Comparison of ENCODE assay signal across 9 mouse cellular contexts in the genomic region with DNA sequence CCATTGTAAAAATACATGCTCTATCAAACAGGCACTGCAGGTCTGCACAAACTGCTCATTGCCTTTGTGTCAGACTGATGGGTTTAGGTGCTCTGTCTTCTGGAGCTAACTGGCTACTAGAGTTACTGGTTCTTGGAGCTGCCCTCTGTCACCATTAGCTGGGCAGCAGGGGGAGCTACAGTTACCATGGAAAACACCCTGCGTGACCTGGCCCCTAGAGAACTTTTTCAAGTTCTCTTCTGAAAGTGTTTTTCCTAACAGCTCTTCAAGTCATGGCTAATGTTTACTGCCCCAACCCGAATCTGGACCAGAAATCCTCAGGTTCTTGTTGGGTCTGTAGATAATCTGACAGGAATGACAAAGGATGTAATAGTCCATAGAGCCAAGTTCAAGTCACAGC.
DNase-seq lines count a peak whose midpoint lies in the region; ATAC-seq lines count a peak whose summit lies in the region.
"Had no signal": no experiment of that assay in that cellular context is flagged by ENCODE, and none has a peak within 500 bp of the region (broad histone marks: within the 10 kb centered on the region; RNA-seq: fewer than 3 reads in every experiment).

No protein-coding gene starts in this region.

- no peaks in the 10 kb centered on the region for H3K36me3 ChIP-seq in midbrain, embryonic 11.5 days (ENCODE audit: control insufficient read depth, insufficient read depth, low read length)
- no peaks in the 10 kb centered on the region for H3K36me3 ChIP-seq in midbrain, embryonic 15.5 days (replicated peaks)
- H3K36me3 ChIP-seq in hindbrain, embryonic 14.5 days (replicated peaks; ENCODE audit: control insufficient read depth, insufficient read depth): no peaks in the 10 kb centered on the region
- H3K36me3 ChIP-seq in hindbrain, embryonic 16.5 days (ENCODE audit: control insufficient read depth, insufficient read depth, low read length): no peaks in the 10 kb centered on the region
- H3K36me3 ChIP-seq: limb, embryonic 13.5 days had no signal

- H3K27ac ChIP-seq in midbrain, embryonic 11.5 days (ENCODE audit: low read depth, low read length): no peak overlapping the region
- no peak overlapping the region for H3K27ac ChIP-seq in midbrain, embryonic 15.5 days
- H3K27ac ChIP-seq in hindbrain, embryonic 14.5 days: no peak overlapping the region
- no peak overlapping the region for H3K27ac ChIP-seq in hindbrain, embryonic 16.5 days (ENCODE audit: low read depth, low read length)
- H3K27ac ChIP-seq: limb, embryonic 13.5 days had no signal

- no peak overlapping the region for H3K4me3 ChIP-seq in midbrain, embryonic 11.5 days (ENCODE audit: low read depth, low read length)
- H3K4me3 ChIP-seq in midbrain, embryonic 15.5 days: no peak overlapping the region
- H3K4me3 ChIP-seq in hindbrain, embryonic 14.5 days (replicated peaks; ENCODE audit: low read length): no peak overlapping the region
- H3K4me3 ChIP-seq in hindbrain, embryonic 16.5 days (ENCODE audit: low read length): no peak overlapping the region
- H3K4me3 ChIP-seq: limb, embryonic 13.5 days had no signal

- no peak for ATAC-seq in midbrain, embryonic 11.5 days (ENCODE audit: low FRiP score)
- no peak for ATAC-seq in midbrain, embryonic 15.5 days (replicated peaks)
- ATAC-seq in hindbrain, embryonic 14.5 days (ENCODE audit: low FRiP score): no peak
- ATAC-seq in hindbrain, embryonic 16.5 days: no peak

- no peak overlapping the region for H3K4me2 ChIP-seq in midbrain, embryonic 11.5 days
- no peak overlapping the region for H3K4me2 ChIP-seq in midbrain, embryonic 15.5 days
- no peak overlapping the region for H3K4me2 ChIP-seq in hindbrain, embryonic 14.5 days (replicated peaks)
- H3K4me2 ChIP-seq in hindbrain, embryonic 16.5 days (ENCODE audit: low read length): no peak overlapping the region
- H3K4me2 ChIP-seq: limb, embryonic 13.5 days had no signal

- H3K4me1 ChIP-seq in midbrain, embryonic 11.5 days (ENCODE audit: control insufficient read depth, insufficient read depth, low read length): peaks cover 8% of the 10 kb centered on the region; the same call in 1 of the 2 replicates
- peaks cover 9% of the 10 kb centered on the region for H3K4me1 ChIP-seq in midbrain, embryonic 15.5 days
- H3K4me1 ChIP-seq in hindbrain, embryonic 14.5 days (replicated peaks; ENCODE audit: control insufficient read depth, insufficient read depth, low read length): no peaks in the 10 kb centered on the region
- no peaks in the 10 kb centered on the region for H3K4me1 ChIP-seq in hindbrain, embryonic 16.5 days (ENCODE audit: control insufficient read depth, insufficient read depth, low read depth, low read length)

- no peaks in the 10 kb centered on the region for H3K9me3 ChIP-seq in midbrain, embryonic 11.5 days (ENCODE audit: control insufficient read depth, low read length)
- no peaks in the 10 kb centered on the region for H3K9me3 ChIP-seq in midbrain, embryonic 15.5 days
- no peaks in the 10 kb centered on the region for H3K9me3 ChIP-seq in hindbrain, embryonic 14.5 days (ENCODE audit: control insufficient read depth, low read length)
- no peaks in the 10 kb centered on the region for H3K9me3 ChIP-seq in hindbrain, embryonic 16.5 days (ENCODE audit: control insufficient read depth, low read length)
- H3K9me3 ChIP-seq: limb, embryonic 13.5 days had no signal

- H3K27me3 ChIP-seq in midbrain, embryonic 11.5 days (ENCODE audit: control insufficient read depth, insufficient read depth, low read length): no peaks in the 10 kb centered on the region; the same call in 1 of the 2 replicates
- H3K27me3 ChIP-seq in midbrain, embryonic 15.5 days (replicated peaks): no peaks in the 10 kb centered on the region
- H3K27me3 ChIP-seq in hindbrain, embryonic 14.5 days (ENCODE audit: control insufficient read depth, insufficient read depth, low read length): no peaks in the 10 kb centered on the region
- H3K27me3 ChIP-seq in hindbrain, embryonic 16.5 days (replicated peaks; ENCODE audit: control insufficient read depth, insufficient read depth, low read length): no peaks in the 10 kb centered on the region

- WGBS in midbrain, embryonic 11.5 days: 50% methylated on average over 2 of the region's 2 CpGs
- WGBS in midbrain, embryonic 15.5 days: 63% methylated on average over 2 of the region's 2 CpGs
- 53% methylated on average over 2 of the region's 2 CpGs for WGBS in hindbrain, embryonic 14.5 days
- 47% methylated on average over 2 of the region's 2 CpGs for WGBS in hindbrain, embryonic 16.5 days

- H3K9ac ChIP-seq in midbrain, embryonic 11.5 days (ENCODE audit: low read length): no peak overlapping the region
- H3K9ac ChIP-seq in midbrain, embryonic 15.5 days: no peak overlapping the region
- H3K9ac ChIP-seq in hindbrain, embryonic 14.5 days: no peak overlapping the region
- H3K9ac ChIP-seq in hindbrain, embryonic 16.5 days (ENCODE audit: low read depth, low read length): no peak overlapping the region
- H3K9ac ChIP-seq: limb, embryonic 13.5 days had no signal

- DNase-seq in midbrain, embryonic 11.5 days (ENCODE audit: low spot score, missing footprints): peak; percentile 73
- DNase-seq in adrenal gland, postnatal 14 days: peak; percentile 76
- peak; percentile 32 to 53 for DNase-seq in heart, postnatal 36 days
- DNase-seq in lung, postnatal 36 days: peak; percentile 75
- peak; percentile 80 for DNase-seq in thymus, postnatal 14 days
- DNase-seq in hindbrain, embryonic 14.5 days (ENCODE audit: low spot score): no peak

- intact Hi-C loops in heart, postnatal 36 days (cut with DNase I): loop anchor here (1.0 kb wide), 1 partner anchor 608 kb away; no protein-coding TSS in a partner anchor
